Mouse (Mus musculus) 3T3-L1 (cell line): Measurements from ENCODE around the gene Pde10a.
"Not testable (repeated sequence)": the region's sequence is repeated elsewhere in the genome, so short reads cannot be mapped to it uniquely, and the experiment has no call there.

Experiments
- DNase-seq: peaks from one replicate; pipeline ENCODE4 v3.0.0-alpha.2; 2015; ENCODE audit warnings: low read depth, low spot score

Pde10a gene

GRCm38 (mm10) chr17:8647372-8647871 lies 122.2 kb downstream of the Pde10a start:
- DNase-seq, result no peak

DNA sequence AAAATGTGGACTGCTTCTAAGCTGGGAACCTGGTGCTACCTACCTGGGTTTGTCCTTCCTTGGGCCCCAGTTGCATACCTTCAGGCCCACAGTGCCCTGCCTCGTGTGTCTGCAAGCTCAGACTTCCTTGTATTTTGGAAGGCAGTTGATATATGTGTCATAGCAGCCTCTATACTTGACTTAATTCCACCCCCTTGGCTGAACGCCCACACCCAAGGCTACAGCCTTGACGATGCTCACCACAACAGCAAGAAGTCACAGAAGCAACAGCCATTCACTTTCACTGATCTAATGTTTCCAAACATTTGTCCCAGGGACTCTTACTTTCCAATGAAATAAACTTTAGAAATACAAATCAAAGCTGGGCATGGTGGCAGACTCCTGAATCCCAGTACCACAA lies 123.1 kb downstream of the Pde10a start:
- DNase-seq, result peak; percentile 43

DNA sequence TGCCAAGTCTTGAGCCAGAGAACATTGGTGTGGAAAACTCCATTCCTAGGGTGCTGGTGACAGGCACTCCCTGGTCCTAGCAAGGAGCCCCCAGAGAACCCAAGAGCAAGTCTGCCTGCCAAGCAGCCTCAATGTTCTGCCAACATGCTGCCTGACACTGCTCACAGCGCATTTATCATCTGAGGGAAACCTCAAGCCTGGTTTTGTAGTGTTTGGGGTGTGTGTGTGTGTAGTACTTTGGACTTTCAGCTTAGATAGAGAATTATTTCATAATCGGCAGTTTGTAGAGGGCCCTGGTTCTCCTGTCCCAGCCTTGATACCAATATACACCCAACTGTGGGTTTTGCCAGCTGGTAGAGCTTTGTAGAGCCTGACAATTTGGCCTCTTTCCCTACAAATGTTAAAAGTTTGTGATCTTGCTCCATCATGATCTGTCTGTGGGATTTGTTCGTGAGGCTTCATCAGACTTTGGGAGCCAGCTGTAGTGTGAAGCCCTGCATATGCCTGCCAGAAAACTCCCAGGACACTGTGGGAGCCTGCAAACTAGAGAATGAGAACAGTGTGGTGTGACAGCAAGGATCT lies 127.6 kb downstream of the Pde10a start:
- no peak for DNase-seq

DNA sequence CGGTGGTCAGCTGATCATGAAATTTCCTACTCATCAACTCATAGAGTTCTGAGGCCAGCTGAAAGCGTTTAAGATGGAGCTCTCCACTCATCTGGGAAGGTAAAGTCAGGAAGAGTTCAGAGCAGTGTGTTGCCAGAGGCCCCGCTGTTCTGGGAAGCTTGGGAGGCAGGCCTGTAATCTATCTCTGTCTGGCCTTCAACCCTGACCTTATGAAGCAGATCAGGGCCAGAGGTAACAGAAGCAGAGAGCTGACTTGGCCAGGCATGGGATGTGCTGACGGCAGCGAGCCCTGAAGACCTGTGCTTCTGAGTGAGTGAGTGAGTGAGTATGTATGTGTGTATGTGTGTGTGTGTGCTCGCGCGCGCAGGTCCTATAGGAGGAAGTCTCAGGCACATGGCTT lies 132.5 kb downstream of the Pde10a start:
- DNase-seq, result no peak

DNA sequence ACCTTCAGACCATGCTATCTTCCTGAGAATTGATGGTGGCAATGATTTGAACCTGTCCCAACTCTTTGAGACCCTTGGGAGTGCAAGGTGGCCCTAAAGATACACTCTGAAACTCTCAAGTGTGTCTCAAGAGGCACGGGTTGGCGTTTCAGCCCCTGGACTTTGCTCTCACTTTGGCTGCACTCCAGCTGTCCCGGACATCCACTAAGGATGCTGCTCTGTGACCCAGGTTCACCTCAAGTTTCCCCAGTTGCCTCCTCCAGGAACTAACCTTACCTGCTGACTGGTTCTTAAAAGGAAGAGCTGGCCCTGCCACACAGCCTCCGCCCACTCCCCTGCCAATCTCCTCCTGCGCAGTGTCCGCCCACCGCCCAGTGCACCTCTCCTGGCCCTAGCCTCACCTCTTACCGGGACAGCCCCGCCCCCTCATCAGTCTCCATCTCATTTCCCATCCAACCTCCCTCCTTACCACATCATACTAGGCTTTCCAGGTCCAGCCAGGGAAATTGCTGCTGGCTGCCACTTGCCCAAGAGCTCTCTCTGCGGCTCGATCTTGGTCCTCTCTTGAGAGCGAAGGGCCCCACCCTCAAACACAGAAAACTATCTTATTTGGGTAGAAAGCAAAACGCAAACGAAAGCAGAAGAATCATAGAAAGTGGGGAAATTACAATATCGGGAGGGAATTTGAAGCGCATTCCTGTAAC lies 133.7 kb downstream of the Pde10a start:
- DNase-seq, result peak; percentile 28

- DNase-seq, result no peak
Measured at GRCm38 (mm10) chr17:8666912-8667311, 141.7 kb downstream of the Pde10a start.

- DNase-seq, result no peak
Measured at GRCm38 (mm10) chr17:8674651-8675050, 149.5 kb downstream of the Pde10a start.

GRCm38 (mm10) chr17:8686356-8686755 lies 161.2 kb downstream of the Pde10a start:
- no peak for DNase-seq

DNA sequence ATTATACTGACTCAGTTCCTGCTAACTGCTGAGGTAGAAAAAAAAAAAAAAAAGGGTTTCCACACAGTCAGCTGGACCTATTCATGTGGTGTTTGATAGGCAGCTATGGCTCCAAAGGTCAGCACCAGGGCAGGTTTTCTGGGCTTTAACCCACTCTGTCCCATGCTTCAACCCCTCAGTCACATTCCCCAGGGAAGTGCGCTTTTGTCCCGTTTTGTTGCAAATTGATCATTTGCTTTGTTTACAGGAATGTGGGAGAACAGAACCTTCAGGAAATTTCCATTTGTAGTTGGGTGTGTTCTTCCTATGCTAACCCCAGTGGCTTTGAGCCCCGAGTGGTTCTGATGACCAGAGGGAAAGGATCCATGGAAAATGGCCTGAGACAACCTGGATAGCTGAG lies 162.9 kb downstream of the Pde10a start:
- DNase-seq, result no peak

GRCm38 (mm10) chr17:8698265-8698664 lies 173.1 kb downstream of the Pde10a start:
- no peak for DNase-seq

- DNase-seq, result no peak
Measured at GRCm38 (mm10) chr17:8698793-8699192, 173.6 kb downstream of the Pde10a start.

- no peak for DNase-seq
Measured at GRCm38 (mm10) chr17:8701096-8701495, 175.9 kb downstream of the Pde10a start.

DNA sequence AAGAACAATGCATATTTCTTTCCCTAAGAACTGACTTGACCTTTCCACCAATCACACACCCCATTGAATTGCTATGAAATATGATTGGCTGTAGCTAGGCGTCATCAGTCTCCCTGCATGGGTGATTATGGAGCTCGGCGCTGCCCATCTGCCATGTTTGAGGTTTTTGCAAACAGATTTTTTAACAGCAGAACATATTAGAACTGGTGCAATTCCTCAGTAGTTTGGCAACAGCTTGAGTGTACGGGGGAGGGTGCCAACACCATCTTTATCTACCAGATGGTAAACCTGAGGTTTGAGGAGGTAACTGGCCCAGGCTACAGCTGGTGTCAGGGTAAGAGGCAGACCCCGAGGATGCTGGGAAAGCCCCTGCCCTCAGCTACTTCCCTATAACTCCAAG lies 177.3 kb downstream of the Pde10a start:
- no peak for DNase-seq

DNA sequence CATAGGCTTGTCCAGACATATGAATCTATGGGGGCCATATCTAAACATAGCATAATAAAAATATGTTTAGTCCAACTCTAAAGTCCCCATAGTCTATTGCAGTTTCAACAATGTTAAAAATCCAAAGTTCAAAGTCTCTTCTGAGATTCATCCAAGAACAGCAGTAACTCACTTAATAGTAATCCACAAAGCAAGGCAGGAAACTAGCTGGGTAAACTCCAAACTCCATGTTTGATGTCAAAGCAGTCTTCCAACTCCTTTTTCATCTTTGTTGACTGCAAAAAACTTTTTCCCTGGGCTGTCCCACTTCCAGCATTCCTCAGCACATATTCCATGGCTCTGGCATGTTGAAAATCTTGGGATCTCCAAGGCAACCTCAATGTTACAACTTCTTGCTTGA lies 182.8 kb downstream of the Pde10a start:
- DNase-seq, result no peak

- DNase-seq, result not testable (repeated sequence)
Measured at GRCm38 (mm10) chr17:8712734-8713133, 187.6 kb downstream of the Pde10a start.

GRCm38 (mm10) chr17:8720961-8721360 lies 195.8 kb downstream of the Pde10a start:
- no peak for DNase-seq

DNA sequence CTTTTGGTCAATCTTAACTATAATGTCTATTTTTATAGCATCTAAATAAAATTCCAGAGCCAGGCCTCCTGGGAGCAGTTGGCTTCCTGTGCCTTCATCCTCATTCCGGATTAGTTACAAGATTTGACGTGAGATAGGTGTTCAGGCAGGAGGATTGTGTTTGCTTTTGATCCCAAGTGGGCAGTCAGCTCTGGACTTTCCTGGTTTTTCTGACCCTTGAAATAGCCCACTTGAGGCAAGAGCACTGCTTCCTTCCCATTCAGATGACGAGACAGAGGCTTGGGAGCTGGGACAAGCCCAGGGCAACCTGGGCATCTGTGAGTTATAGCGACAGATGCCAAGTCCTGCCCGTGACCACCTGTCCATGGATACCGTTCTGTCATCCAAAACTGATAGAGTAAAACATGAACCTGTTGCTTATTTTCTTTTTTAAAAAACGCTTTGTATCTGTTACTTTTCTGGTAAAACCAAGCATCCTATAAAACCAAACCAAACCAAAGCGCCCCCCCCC lies 199.3 kb downstream of the Pde10a start:
- DNase-seq, result no peak

- DNase-seq, result no peak
Measured at GRCm38 (mm10) chr17:8728646-8729045, 203.5 kb downstream of the Pde10a start.

- no peak for DNase-seq
Measured at GRCm38 (mm10) chr17:8729808-8730207, 204.6 kb downstream of the Pde10a start.

DNA sequence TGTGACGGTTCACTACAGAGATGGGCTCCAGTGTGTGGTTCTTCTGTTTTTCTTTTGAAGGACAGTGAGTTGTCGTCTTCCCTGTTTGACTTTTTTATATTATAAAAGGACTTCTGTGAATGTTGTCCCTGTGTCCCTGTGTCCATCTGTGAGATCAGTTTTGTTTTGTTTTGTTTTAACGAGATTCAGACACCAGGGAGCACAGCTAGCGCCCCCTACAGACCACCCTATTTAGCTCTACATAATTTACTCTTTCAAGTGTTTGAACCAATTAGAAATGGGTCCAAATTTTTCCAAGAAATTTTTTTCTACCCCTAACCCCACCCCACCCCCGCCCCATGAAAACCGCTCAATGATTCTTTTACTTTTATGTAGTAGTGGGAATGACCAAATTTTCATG lies 205.9 kb downstream of the Pde10a start:
- no peak for DNase-seq

GRCm38 (mm10) chr17:8736259-8736658 lies 211.1 kb downstream of the Pde10a start:
- DNase-seq, result no peak

GRCm38 (mm10) chr17:8742772-8743171 lies 217.6 kb downstream of the Pde10a start:
- no peak for DNase-seq

GRCm38 (mm10) chr17:8745334-8745733 lies 220.2 kb downstream of the Pde10a start:
- DNase-seq, result no peak
